Mouse (Mus musculus) MEL-GATA-1-ER (cell line): Measurements from ENCODE around the gene Vdac1.
"Not testable (repeated sequence)": the region's sequence is repeated elsewhere in the genome, so short reads cannot be mapped to it uniquely, and the experiment has no call there.

Experiments
- DNase-seq: peaks from one replicate; pipeline ENCODE4 v3.0.0-alpha.2; 2012; ENCODE audit warnings: low read depth; ENCODE audit errors: extremely low read depth

Gene Vdac1

DNA sequence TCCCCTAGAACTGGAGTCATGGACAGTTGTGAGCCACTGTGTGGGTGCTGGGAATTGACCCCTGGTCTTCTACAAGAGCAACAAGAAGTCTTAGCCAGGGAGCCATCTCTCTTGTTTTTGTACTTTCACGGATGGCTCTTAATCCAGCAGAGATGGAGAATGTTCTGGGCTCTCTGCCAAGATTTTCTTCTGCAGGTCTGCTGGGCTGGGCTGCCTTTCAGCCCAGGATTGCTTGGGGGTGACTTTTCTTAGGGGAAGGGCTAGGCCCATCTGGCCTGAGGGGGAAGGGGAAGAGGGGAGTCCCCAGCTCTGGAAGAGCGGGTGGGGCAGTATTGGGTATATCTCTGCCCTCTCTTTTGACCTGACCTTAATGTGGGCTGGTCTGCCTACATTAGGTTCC is 9.9 kb downstream of the Vdac1 start:
- DNase-seq = no peak

DNA sequence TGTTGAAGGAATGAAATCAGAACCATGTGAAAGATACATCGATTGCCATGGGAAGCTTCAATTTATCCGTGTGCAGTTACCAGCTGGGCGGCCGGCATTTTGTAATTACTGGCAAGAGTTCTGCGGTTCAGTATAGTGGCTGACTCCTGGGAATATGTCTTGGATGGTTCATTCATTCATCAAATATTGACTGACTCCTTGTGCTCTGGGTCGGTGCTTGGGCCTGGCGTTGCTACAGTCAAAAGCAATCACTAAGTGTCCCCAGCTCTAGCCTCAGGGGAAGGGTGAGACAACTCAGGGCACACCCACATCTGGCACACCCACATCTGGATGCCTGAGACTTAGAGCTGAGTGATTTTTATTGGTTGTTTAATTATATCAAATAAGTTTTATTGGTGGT is 13.2 kb downstream of the Vdac1 start:
- no peak for DNase-seq

DNA sequence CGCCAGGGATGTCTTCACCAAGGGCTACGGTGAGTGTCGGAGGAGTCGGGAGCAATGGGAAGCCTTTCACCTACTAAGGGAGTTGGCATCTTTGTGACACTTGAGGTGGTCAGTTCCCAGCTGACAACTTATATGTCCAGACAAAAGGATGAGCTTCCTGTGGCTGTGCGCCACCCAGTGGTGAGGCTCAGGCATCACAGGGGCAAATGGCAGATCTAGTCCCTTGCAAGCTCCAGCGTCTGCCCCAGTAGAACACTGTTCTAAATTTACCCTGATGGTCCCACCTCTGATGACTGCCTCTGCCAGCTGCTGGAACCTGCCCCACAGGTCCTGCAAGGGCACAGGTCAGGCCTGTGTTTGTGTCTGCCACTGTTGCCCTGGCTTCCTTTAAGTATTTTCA is 13.7 kb downstream of the Vdac1 start:
- DNase-seq = no peak

DNA sequence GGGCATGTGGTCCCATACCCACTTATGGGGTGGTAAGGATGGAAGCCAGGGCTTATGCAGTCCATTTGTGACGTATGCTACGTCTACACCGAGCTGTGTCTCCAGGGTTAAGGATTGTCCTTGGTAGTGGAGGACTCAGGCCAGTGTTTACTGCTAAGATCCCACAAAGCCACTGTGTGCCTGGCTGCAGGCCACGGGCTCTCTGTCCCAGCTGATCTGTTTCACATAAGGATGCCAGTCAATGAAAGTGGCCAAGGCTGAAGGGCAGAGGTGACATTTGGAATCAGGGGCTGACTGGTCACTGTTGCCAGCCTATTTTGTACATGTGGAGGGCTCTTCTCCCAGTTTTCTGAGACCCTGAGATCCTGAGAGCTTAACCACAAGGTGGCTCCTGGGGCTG is 16.9 kb downstream of the Vdac1 start:
- DNase-seq = no peak

DNA sequence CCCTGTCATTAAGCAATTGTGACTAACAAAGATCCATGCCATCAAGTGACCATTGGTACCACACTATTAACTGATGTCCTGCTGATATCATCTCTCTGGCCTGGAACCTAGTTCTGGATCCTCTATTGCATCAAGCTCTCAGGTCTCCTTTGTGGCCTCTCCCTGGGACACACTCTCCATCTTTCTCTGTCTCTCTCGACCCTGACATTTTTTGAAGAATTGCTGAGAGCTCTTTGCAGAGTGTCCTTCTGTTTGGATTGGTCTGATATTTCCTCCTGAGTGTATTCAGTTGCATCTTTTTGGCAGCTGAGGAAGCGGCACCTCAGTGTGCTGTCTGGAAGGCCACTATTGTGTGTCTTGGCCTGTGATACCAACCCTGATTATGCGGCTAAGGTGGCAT is 18.6 kb downstream of the Vdac1 start:
- DNase-seq = no peak

DNA sequence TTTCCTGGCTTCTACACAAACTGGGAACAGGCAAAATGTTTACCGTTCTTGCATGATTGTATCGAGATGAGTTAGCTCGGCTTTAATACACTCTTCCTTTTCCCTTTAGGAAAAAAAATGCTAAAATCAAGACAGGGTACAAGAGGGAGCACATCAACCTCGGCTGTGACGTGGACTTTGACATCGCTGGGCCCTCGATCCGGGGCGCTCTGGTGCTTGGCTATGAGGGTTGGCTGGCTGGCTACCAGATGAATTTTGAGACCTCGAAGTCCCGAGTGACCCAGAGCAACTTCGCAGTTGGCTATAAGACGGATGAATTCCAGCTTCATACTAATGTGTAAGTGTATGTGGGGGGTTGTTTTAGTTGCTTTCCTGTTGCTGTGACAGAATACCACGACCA is 23.1 kb downstream of the Vdac1 start:
- no peak for DNase-seq

DNA sequence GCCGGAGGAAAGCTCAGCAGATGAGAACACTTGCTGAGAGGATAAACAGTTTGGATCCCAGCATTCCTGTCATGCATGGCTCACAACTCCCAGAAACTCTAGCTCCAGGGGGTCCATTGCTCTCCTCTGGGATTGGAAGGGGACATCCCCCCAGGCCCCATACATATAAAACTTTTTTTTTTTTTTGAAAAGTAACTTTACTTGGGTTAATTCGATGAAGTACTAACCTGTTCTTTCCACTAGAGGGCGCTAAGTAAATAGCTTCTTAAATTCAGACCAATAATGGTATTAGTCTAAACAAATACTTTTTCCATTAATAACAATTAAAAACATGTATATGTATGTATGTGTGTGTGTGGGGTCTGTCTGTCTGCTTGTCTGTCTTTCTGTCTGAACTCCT is 24.0 kb downstream of the Vdac1 start:
- no peak for DNase-seq

DNA sequence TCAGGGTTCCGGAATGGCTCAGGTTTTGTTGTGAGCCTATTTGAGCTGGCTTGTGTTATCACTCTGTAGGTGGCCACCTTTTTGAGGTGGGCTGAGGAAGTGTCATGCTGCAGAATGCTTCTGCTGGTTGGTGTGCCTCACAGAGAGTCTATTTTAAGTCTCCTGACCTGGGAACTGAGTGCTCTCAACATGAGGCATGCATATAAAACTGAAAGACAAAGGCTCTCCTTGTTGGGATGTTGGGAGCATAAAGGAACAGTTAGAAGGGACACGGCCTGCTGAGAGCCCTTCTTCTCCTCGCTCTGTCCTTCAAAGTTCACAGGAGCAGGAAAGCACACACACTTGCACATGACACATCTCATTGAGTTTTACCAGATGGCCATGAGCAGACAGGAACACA is 26.2 kb downstream of the Vdac1 start:
- no peak for DNase-seq

DNA sequence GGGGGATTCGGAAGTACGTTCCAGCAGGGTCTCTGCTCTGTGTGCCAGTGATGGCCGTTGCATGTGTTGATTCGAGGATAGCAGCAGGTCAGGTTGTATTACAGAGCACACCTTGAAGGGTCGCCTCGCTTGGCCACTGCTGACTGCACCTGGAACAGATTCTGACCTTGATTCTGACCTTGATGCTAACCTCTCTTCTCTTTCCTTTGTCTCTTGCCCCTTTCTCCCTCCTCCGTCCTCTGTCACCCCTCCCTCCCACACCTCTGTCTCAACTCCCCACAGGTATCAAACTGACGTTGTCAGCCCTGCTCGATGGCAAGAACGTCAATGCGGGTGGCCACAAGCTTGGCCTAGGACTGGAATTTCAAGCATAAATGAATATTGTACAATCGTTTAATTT is 27.5 kb downstream of the Vdac1 start:
- no peak for DNase-seq

DNA sequence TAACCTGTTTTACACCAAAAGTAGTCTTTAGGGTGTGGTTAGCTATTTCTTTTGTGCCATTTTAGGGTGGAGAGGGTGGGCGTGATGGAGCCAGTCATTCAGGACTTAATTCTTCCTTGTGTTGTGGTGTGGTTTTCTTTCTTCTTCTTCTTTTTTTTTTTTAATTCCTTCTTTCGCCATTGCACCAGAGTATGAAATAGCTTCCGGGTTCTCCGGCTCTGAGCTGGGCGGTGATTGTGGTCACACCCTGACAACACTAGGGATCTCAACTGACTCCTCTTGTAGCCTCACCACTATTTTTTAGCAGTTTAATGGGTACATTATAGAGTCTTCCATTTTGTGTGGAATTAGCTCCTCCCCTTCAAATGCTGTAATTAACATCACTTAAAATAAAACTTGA is 28.3 kb downstream of the Vdac1 start:
- DNase-seq = not testable (repeated sequence)

DNA sequence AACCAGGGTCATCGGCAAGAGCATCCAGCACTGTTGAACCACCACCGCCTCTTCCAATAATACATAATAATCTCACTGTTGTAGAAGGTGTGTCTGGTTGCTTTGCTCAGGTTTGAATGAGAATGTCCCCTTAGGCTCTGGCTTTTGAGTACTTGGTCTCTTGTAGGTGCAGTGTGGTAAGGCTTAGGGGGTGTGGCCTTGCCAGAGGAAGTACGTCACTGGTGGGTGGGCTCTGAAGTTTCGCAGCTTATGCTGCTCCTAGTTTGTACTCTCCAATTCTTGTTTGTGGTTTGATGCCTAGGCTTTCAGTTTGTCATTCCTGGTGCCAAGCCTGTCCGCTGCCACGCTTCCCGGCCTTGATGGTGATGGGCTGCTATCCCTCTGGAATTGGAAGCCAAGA is 29.3 kb downstream of the Vdac1 start:
- no peak for DNase-seq

DNA sequence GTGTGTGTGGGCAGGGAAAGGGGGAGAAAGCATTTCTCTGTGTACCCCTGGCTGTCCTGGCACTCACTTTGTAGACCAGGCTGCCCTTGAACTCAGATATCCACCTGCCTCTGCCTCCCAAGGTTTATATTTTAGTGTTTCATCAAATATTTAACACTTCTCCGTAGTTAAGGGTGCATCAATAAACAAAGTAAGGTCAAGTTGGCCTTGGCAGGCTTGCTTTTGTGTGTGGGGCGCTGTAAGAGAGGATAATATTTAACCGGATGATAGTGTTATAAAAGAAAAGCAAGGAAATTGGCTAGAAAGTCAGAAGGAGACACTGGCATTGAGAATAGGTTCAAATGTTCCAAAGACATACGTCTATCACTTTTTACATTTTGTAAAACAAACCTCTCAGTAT is 33.8 kb downstream of the Vdac1 start:
- DNase-seq = no peak

DNA sequence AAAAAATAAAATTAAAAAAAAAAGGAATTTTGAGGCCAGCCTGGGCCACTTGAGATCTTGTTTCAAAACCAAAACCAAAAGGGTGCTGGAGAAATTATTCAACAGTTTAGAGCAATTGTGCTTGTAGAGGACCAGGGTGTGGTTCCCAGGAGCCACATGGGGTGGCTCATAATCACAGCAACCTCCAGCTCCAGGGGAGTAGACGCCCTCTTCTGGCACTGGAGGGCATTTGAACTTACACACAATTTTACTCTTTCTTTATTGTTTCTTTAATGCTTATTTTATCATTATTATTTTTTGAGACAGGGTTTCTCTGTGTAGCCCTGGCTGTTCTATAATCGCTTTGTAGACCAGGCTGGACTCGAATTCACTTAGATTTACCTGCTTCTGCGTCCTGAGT is 34.7 kb downstream of the Vdac1 start:
- peak; percentile 36 for DNase-seq

DNA sequence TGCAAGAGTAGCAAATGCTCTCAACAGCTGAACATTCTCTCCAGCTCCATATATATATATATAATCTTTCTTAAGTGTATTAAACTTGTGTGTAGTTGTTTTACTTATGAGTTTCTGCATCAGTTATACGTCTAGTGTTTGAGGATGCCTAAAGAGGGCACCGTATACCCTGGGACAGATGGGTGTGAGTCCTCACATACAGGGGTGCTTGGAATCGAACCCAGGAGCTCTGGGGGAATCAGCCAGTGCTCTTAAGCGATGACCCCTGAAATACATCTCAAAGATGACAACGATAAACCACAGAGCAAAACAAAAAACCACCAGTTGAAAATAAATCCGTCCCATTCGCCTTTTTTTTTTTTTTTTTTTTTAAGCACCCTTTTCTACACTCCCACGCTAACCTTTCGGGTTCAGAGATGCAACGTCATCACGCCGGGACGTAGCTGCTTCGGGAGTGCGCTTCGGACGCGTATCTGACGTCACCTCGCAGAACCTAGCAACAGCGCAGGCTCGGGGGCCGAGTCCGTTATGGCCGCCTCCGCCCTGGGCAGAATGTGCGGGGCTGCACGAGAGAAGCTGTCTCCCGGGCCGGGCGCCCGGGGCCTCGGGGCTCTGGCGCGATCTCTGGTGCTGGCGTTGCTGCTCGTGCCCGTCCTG is 35.4 kb downstream of the Vdac1 start, which contains the start of gene 9530068E07Rik:
Gene 9530068E07Rik (plus strand): TSS at position 489 of the 657 bp plus-strand sequence.
- DNase-seq = peak; percentile 87

DNA sequence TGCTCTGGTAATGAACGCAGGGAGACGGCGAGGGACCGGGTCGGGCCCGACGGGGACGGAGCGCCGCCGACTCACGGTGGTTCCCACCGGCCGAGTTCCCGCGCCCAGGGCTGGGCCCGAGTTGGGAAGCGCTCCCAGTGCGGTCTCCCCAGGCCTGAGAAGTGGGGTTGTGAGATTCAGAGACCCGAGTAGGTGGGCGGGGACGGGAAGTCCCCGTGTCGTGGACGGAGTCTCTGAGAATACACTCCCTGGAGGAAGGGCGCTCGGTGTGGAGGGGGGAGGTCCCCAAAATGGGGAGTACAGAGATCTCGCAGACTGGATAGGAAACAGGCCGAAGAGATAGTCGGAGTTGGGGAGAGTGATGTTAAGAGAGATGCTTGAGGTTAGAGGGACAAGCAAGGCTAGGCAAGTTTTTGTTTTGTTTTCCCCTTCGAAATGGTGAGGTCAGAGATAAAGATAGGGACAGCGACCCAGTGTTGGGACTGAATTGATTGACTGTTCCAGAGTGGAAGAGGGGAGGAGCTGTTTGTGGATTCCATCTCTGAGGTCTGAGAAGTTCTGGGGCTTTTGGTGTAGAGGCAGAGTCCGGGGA is 36.0 kb downstream of the Vdac1 start:
- no peak for DNase-seq

DNA sequence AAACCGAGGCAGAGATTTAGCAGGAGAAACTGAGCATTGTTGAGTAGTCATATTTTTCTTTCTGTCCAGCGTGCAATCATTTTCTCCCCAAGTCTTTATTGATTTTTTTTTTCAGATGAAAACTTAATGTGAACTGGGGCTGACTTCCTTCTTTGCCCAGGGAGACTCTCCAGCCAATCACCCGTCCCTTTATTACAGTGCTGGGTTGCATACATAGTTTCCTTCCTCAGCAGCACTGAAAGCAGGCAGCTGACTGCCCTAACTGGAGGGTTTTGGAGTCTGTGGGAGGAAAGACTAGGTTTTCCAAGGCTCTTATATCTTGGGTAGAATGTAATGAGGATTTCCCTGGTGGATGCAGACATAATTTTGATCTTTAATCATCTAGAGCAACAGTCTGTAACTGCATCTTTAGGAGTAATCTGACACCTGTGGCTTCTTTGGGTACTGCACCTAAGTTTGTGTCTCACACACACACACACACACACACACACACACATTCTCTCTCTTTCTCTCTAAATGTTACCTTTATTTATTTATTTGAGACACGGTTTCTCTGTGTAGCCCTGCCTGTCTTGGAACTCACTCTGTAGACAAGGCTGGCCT is 36.8 kb downstream of the Vdac1 start:
- DNase-seq = no peak

DNA sequence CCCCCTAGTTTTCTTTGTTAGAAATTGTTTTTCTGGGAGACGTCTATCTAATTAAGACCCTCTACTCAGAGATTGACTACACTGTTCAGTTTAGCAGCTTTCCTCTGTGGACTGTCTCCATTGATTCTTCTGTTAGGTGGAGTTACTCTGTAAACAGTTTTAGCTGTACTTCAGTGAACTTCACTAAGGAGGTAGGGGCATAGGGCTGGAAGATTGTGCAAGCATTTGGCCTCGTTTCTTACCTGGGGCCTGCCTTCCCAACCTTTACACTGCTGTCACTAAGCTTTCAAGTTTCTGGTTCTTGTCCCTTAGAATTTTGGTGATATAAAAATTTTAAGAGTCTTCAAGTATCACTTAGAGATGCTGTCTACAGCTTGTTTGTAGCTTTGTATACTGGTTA is 40.8 kb downstream of the Vdac1 start:
- DNase-seq = no peak

DNA sequence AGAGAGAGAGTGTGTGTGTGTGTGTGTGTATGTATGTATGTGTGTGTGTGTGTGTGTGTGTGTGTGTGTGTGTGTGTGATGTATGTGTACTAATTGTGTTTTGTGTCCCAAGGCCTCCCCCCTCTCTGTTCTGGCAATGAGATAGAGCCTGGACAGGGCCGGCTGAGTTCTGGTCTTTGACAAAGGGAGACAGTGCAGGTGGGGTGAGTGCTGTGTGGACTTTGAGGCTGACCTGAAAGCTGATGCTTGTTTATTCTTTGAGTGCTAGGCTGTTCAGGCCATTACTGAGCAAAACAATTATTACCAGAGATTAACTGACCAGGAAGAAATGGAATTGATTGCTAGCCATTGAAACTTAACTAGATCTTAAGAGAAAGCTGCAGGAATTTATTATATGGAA is 41.9 kb downstream of the Vdac1 start:
- DNase-seq = no peak

DNA sequence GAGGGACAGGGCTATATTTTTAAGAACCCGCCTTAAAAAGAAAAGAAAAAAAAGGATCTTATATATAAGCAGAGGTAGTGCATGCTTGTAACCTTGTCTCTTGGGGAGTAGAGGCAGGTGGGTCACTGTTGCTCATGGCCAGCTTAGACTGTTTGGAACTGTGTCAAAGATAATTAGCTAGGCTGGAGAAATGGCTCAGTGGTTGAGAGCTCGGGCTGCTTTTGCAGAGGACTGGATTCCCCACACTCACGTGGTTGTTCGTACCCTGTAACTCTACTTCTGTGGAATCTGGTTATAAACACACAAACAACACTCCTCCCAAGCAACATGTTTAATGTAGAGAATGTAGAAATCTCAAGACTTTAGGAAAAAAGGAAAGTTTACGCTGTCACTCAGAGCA is 43.5 kb downstream of the Vdac1 start:
- DNase-seq = no peak

DNA sequence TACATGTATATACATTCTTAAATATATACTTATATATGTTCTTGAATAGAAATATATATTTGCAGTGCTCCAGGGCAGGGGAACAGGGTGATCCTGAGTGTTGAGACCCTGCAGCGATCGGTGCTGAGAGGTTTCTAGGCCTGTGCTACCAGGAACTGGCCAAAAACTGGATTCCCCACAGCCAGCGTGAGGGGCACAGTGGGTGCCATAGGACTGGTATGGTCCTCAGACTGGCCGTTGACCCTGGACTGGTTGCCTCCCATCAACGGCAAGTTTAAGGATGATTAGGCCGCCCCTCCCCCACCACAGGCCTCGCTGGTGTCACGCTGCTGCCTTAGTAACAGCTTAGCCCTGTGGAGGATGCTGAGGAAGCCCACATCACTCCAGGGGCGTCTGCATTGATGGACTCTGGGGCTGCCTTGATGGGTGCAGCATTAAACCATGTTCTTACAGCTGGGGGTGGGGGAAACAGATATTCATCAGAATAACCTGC is 44.6 kb downstream of the Vdac1 start:
- no peak for DNase-seq

DNA sequence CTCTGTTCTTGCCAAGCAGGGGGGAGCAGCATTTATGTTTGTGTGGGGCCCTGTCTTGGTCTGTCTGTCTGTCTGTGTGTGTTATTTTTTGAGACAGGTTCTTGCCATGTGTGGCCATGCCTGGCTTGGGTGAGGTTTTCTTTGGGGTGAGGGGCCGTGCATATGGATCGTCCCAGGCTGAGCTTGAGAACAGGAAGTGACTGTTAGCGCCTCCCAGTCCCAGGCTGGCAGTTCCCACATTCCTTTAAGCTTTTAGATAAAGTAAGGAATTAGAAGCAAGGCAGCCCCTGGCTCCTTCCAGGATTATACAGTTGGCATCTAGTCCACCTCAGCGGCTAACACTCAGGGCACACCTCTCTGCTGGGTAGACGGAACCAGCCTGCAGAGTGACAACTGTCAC is 48.7 kb downstream of the Vdac1 start:
- no peak for DNase-seq

DNA sequence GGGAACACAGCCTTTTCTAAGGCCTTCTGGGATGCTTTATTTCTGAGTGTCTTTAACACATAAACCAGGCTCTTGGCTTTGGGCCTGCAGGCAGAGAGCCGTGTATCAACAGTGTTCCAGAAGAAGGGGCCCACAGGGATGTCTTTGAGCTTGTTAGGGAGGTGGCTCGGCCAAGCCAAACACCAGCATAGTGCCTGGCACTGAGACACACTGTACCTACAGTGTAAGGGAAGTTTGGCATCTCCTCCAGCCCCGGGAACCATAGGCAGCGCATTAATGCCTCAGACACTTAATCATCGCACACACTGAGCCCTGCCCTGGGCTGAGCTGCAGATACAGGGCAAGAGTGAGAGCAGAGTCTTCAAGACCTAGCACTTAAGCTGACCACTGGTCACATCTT is 57.7 kb downstream of the Vdac1 start:
- DNase-seq = no peak

DNA sequence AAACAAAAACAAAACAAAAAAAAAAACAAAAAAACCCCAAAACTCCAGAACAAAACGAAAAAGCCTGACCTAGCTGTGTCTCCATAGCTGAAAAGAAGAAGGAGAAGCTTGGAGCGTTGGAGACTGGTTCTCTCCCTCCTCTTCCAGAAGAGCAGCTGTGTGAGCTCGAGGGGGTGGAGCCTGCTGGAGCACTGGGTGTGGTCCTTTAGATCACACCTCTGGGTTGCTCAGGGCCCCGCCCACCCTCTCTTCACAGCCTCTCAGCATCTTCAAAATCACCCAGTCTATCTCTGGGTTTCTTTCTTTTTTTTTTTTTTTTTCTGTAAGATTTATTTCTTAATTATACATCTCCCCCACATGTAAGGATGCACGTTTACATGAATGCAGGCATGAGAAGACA is 58.6 kb downstream of the Vdac1 start:
- no peak for DNase-seq
